Mouse (Mus musculus) ES-Bruce4 (cell line): ENCODE measurements around the gene Cdh13. TPM values are rescaled to one million over a fixed set of nuclear protein-coding genes. Genes with fewer than 3 reads are reported as not detected.

Source experiments
- H3K27ac ChIP-seq: 2 replicates; pipeline ENCODE4 v1.5.1; 2012; ENCODE audit warnings: low read length, inconsistent platforms; ENCODE audit not compliant: insufficient read depth
- H3K27me3 ChIP-seq: 2 replicates; pipeline ENCODE4 v1.6.1; 2012; ENCODE audit warnings: mild to moderate bottlenecking, low read length, inconsistent platforms; ENCODE audit not compliant: control insufficient read depth, poor library complexity, insufficient read depth, severe bottlenecking
- H3K36me3 ChIP-seq: 2 replicates; pipeline ENCODE4 v1.6.1; 2012; ENCODE audit warnings: inconsistent platforms, mild to moderate bottlenecking, low read length, moderate library complexity; ENCODE audit not compliant: control insufficient read depth, poor library complexity, insufficient read depth, severe bottlenecking
- H3K4me1 ChIP-seq: one replicate; pipeline ENCODE4 v1.8.1; 2011; ENCODE audit warnings: low read length; ENCODE audit not compliant: control insufficient read depth, insufficient read depth
- H3K4me3 ChIP-seq: 2 replicates; pipeline ENCODE4 v1.5.1; 2011; ENCODE audit warnings: low read depth, mild to moderate bottlenecking, low read length
- H3K9ac ChIP-seq: 2 replicates; pipeline ENCODE4 v1.6.1; 2012; ENCODE audit warnings: low read depth, mild to moderate bottlenecking, inconsistent platforms; ENCODE audit not compliant: poor library complexity, severe bottlenecking
- H3K9me3 ChIP-seq: replicated peaks from 2 replicates; pipeline ENCODE4 v1.6.1; 2012; ENCODE audit warnings: mild to moderate bottlenecking, low read length, inconsistent platforms; ENCODE audit not compliant: control insufficient read depth, poor library complexity, insufficient read depth, severe bottlenecking
- CTCF ChIP-seq: IDR thresholded peaks from one replicate; pipeline ENCODE4 v1.8.1; 2011; ENCODE audit warnings: low read depth, low read length
- EP300 ChIP-seq: IDR thresholded peaks from 2 replicates; pipeline ENCODE4 v1.6.1; 2011; ENCODE audit warnings: low read depth, low read length; ENCODE audit not compliant: insufficient read depth
- POLR2A ChIP-seq: IDR thresholded peaks from one replicate; pipeline ENCODE4 v1.8.1; 2011; ENCODE audit warnings: low read length; ENCODE audit not compliant: insufficient read depth
- polyA plus RNA-seq: library from polyadenylated mRNA; stranded (reverse); fragments of >200 nt; gene quantifications from 2 replicates; pipeline ENCODE4 v1.2.4, GENCODE M21; 2011; ENCODE audit warnings: low read depth; ENCODE audit not compliant: missing spikeins, insufficient read depth, insufficient read length

The Cdh13 gene
- polyA plus RNA-seq, 1 experiment: 2.0 TPM

DNA sequence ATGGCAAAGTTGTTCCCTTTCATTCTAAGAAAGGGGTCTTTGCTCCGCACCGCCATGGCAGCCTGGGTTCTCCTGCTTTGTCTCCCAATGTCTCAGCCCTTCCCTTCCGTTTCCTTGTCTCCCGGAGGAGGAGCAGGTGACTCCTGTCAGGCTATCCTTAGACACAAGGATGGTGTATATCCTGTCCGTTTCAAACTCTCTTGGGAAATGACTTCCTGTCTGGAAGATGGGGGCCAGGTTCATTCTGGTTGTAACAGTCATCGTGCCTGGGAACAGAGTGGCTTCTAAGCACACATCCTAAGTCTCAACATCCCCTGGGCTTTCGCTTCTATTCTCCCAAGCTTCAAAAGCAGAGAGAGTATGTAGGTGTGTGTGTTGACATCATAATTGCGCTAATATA is 571.1 kb downstream of the Cdh13 start:
- Histone ChIP-seq H3K9ac (no peak overlapping the region), H3K4me3 (no peak overlapping the region), H3K4me1 (no peaks in the 10 kb centered on the region), H3K36me3 (no peaks in the 10 kb centered on the region), H3K27me3 (no peaks in the 10 kb centered on the region), H3K9me3 (no peaks in the 10 kb centered on the region), H3K27ac (no peak overlapping the region)
- TF ChIP-seq POLR2A: no peak

DNA sequence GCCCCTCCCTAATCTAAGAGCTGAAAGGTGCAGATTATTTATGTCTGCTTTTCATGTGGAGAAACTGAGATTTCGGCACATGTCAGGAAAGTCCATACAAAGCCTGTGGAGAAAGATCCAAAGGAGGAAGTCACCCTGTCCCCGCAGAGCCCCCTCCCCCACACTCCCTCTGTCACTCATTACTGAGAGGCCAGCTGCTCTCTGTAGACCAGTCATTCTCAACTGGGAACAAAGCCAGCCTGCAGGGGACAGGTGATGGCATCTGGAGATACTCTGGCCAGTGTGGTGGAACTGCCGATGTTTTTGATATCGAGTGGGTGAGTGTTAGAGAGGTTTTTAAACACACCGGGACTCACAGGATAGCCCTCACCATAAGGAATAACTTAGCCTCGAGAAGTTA is 582.8 kb downstream of the Cdh13 start:
- Histone ChIP-seq H3K9me3 (no peaks in the 10 kb centered on the region), H3K27ac (no peak overlapping the region), H3K4me3 (no peak overlapping the region), H3K27me3 (no peaks in the 10 kb centered on the region; the same call in 1 of the 2 replicates), H3K9ac (no peak overlapping the region), H3K36me3 (no peaks in the 10 kb centered on the region), H3K4me1 (no peaks in the 10 kb centered on the region)
- TF ChIP-seq POLR2A: no peak
- no peak for TF ChIP-seq EP300
- no peak for TF ChIP-seq CTCF

DNA sequence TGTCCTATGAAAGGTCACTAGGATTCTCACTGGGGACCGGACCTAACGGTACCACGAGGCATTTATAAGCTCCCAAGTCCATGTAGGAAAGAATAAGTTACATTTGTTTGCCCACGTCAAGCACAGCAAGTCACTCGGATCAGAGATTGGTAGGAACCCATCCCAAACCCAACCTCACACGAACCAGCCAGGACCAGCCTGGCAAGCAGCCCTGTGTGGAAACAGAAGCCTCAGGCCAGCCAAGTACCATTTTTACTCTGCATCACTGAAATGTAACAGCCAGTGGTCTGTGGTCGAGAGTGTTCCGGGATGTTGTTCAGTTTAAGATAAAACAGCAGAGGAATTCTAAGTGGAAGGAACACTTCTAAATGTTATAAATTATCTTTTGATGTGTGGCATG is 587.2 kb downstream of the Cdh13 start:
- H3K27ac ChIP-seq: no peak overlapping the region
- no peaks in the 10 kb centered on the region for H3K9me3 ChIP-seq
- no peak overlapping the region for H3K9ac ChIP-seq
- H3K4me1 ChIP-seq: no peaks in the 10 kb centered on the region
- no peaks in the 10 kb centered on the region for H3K27me3 ChIP-seq
- no peak overlapping the region for H3K4me3 ChIP-seq
- TF ChIP-seq POLR2A: no peak
- no peak for TF ChIP-seq CTCF
- no peak for TF ChIP-seq EP300
- no peaks in the 10 kb centered on the region for H3K36me3 ChIP-seq

DNA sequence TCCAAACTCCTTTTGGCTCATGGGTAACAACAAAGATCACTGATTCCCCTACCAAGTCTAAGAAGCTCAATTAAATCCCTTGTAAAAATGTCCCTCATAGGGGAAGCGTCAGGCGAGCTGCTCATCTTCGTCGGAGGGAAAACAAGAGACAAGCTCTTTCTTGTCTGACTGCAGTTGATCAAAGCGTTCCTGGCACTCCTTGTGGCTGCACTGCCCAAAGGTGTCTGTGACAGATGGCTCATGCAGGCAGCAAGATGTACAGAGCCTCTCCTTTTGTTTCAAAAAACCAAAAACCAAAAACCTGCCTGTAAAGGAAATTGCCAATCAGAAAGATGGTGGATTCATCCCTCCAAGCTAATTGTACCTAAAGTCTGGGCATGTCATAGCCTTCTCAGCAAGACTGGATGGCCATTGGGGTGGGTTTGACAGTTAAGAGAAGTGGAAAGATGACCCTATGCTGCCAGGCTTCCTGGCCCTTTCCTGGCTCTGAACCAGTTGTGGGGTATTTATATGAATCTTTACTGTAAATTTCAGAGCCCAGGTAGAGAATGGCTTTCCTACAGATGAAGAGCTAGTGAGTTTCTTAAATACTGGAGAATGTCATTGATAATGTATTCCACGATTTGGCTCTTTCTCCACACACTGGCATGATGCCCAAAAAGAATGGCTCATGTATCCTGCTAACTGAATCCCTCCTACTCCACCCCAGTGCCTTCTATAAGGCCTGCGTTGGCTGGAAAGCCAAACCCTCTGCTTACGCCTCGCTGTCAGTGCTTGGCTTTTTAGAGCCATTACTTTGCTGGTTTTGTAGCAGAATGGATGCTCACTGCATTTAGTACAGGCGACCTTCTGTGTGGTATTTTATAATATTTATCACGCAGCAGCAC is 596.6 kb downstream of the Cdh13 start:
- Histone ChIP-seq H3K4me1 (no peaks in the 10 kb centered on the region), H3K4me3 (no peak overlapping the region), H3K36me3 (no peaks in the 10 kb centered on the region), H3K9me3 (peaks cover 6% of the 10 kb centered on the region; the same call in 1 of the 2 replicates), H3K9ac (no peak overlapping the region), H3K27me3 (no peaks in the 10 kb centered on the region), H3K27ac (no peak overlapping the region)
- no peak for TF ChIP-seq POLR2A
- TF ChIP-seq CTCF: no peak
- TF ChIP-seq EP300: no peak

DNA sequence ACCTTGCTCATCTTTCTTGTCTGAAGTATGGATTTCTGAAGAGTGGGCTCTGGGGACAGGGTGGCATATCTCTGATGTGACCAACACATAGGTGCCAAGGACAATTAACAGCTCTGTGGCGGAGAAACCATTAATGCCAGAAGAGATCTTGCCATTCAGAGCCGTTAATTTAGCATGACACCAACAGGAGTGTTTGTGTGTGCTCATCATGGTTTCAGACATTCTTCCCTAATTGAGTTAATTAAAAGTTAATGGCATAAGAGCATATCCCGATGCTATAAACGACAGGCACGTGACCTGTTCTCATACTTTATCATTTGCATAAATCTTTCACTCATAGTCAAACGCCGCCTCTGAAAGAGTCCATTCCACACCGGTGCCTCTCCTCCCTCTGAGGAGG is 600.8 kb downstream of the Cdh13 start:
- H3K9me3 ChIP-seq: peaks cover 6% of the 10 kb centered on the region; the same call in 1 of the 2 replicates
- no peak overlapping the region for H3K4me3 ChIP-seq
- H3K36me3 ChIP-seq: no peaks in the 10 kb centered on the region
- no peaks in the 10 kb centered on the region for H3K4me1 ChIP-seq
- H3K27me3 ChIP-seq: no peaks in the 10 kb centered on the region
- no peak overlapping the region for H3K27ac ChIP-seq
- TF ChIP-seq CTCF: no peak
- no peak overlapping the region for H3K9ac ChIP-seq

DNA sequence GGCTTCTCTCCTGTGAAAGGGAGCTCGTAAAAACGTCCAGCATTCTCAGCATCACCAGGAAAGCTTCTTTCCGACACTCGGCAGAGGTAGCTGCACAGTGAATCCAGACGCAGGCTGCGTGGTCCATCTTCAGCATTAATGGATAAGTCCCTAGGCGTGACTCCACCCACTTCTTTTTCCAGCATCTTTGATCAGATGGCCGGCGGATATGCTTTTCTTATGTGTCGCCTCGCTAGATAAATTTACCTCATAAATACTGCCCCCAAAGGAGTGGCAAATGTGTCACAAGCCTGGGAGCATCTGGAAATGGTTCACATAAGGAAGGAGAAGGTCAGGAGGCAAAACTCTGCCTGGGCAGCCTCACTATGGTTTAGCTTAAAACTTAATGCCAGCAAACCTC is 601.5 kb downstream of the Cdh13 start:
- no peaks in the 10 kb centered on the region for H3K36me3 ChIP-seq
- no peaks in the 10 kb centered on the region for H3K4me1 ChIP-seq
- H3K9me3 ChIP-seq: peaks cover 6% of the 10 kb centered on the region; the same call in 1 of the 2 replicates
- no peak overlapping the region for H3K27ac ChIP-seq
- no peak for TF ChIP-seq EP300
- no peak for TF ChIP-seq CTCF
- no peak for TF ChIP-seq POLR2A
- H3K4me3 ChIP-seq: no peak overlapping the region
- no peaks in the 10 kb centered on the region for H3K27me3 ChIP-seq
- no peak overlapping the region for H3K9ac ChIP-seq
